Mouse (Mus musculus): ENCODE data around the gene Prdx6b.

The Prdx6b gene

GRCm38 (mm10) chr2:80327272-80327671 lies 35.0 kb downstream of the Prdx6b start:
- DNase-seq, result no peak

- DNase-seq, result no peak
Observed at GRCm38 (mm10) chr2:80328961-80329653, 36.8 kb downstream of the Prdx6b start.

- no peak for DNase-seq
Observed at GRCm38 (mm10) chr2:80340537-80340936, 48.3 kb downstream of the Prdx6b start.
